Mouse (Mus musculus) small intestine, adult 2 months (tissue): ENCODE data around the gene Enpp1.

Experiments used
- CTCF ChIP-seq: fragments of 200-500 bp; IDR thresholded peaks from 2 replicates; pipeline ENCODE4 v1.5.1; 2012; ENCODE audit warnings: low read depth, mild to moderate bottlenecking, control low read depth, inconsistent platforms, low read length, moderate library complexity, mixed read lengths; ENCODE audit not compliant: insufficient replicate concordance, insufficient read length; ENCODE audit errors: extremely low read depth
- POLR2A ChIP-seq: fragments of 200-500 bp; IDR thresholded peaks from 2 replicates; pipeline ENCODE4 v1.6.1; 2012; ENCODE audit warnings: low read depth, mild to moderate bottlenecking, control low read depth, inconsistent platforms, low read length, moderate library complexity

DNA sequence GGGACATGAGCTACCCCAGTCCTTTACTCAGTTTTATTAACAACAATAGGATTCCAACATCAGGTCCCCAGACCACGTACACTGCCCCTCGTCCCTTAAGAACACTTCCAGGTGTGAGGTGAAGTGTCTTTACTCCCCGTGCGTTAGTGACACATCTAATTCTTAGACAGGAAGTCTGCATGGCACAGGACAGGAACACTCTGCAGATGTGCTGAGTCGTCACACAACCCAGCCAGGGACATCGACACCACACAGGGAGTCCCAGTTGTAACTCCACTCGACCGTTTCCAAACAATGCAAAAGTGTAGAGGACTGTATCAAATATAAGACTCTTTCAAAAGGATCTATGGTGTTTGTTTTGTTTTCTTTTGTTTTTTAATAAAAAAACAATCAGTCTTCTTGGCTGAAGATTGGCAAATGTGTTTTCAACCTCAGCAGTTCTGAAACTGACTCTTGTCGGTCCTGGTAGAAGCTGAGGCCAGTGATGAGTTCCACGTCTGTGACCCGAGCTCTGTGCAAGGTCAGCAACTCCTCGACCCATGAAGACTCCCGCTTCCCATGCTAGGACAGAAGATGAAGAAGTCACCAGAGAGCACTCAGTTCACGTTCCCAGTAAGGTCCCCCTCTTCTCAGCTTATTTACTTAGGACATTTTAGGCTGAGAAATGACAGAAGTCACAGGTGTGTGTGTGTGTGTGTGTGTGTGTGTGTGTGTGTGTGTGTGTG is 70.4 kb downstream of the Enpp1 start:
- TF ChIP-seq CTCF = no peak
- no peak for TF ChIP-seq POLR2A
